Mouse (Mus musculus) C2C12 (cell line): ENCODE measurements at regions not wholly inside any gene's neighbourhood (a gene's known extent, or its start where the extent isn't known, plus 50 kb on each side); places are given as distances from the start of the nearest gene placed in this dataset.

ENCODE experiments used
- H3K27me3 ChIP-seq: one replicate; pipeline ENCODE4 v1.6.1; 2011; ENCODE audit not compliant: control insufficient read depth, insufficient read depth, insufficient read length
- H3K36me3 ChIP-seq: one replicate; pipeline ENCODE4 v1.6.1; 2011; ENCODE audit not compliant: control insufficient read depth, insufficient read depth
- H3K4me3 ChIP-seq: one replicate; pipeline ENCODE4 v1.5.1; 2011; ENCODE audit warnings: mild to moderate bottlenecking, control low read depth; ENCODE audit not compliant: poor library complexity, insufficient read depth, severe bottlenecking
- H3K79me2 ChIP-seq: one replicate; pipeline ENCODE4 v1.6.1; 2011; ENCODE audit not compliant: control insufficient read depth, insufficient read depth
- H3K79me3 ChIP-seq: one replicate; pipeline ENCODE4 v1.6.1; 2011; ENCODE audit warnings: low read depth, control low read depth
- H3ac ChIP-seq: one replicate; pipeline ENCODE3; 2011; ENCODE audit warnings: low read depth; ENCODE audit not compliant: control insufficient read depth, insufficient read length
- CEBPB ChIP-seq: IDR thresholded peaks from one replicate; pipeline ENCODE4 v1.6.1; 2011; ENCODE audit warnings: low read depth, mild to moderate bottlenecking, control low read depth, moderate library complexity
- CTCF ChIP-seq: IDR thresholded peaks from one replicate; pipeline ENCODE4 v1.5.1; 2011; ENCODE audit not compliant: control insufficient read depth, insufficient read depth, insufficient read length
- FOSL1 ChIP-seq: IDR thresholded peaks from one replicate; pipeline ENCODE4 v1.8.0; 2011; ENCODE audit warnings: mild to moderate bottlenecking, low read length; ENCODE audit not compliant: poor library complexity, insufficient read depth, severe bottlenecking
- MAX ChIP-seq: IDR thresholded peaks from one replicate; pipeline ENCODE4 v1.6.1; 2011; ENCODE audit warnings: mild to moderate bottlenecking, control low read depth
- MYOD1 ChIP-seq: IDR thresholded peaks from one replicate; pipeline ENCODE4 v1.6.1; 2011; ENCODE audit warnings: low read depth; ENCODE audit not compliant: control insufficient read depth, insufficient read length
- MYOG ChIP-seq: IDR thresholded peaks from one replicate; pipeline ENCODE4 v1.6.1; 2011; ENCODE audit not compliant: control insufficient read depth, insufficient read length; ENCODE audit errors: extremely low read depth
- USF1 ChIP-seq: IDR thresholded peaks from one replicate; pipeline ENCODE4 v1.6.1; 2011; ENCODE audit warnings: low read depth, mild to moderate bottlenecking, control low read depth, moderate library complexity

DNA sequence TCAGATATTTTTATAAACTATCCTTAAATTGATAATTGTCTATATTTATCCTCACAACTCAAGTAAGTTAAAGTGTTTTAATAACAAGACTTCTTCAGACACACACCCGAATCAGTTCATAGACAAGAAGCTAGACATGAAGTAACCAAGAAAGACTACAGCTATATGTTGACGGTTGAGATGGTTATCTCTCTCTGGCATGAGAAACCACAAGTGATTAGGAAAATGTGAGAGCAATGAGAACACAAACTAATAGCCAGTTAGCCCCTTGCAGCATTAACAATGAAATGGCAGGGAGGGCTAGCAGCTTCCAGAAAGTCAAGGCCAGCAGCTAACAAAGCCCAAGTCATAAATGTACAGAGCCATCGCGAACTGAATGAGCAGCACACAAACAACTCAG is 333.8 kb upstream of the Rag2 start:
- Histone ChIP-seq H3K79me2 (no peaks in the 10 kb centered on the region), H3K4me3 (no peak overlapping the region), H3ac (no peak overlapping the region), H3K27me3 (no peaks in the 10 kb centered on the region), H3K79me3 (no peaks in the 10 kb centered on the region), H3K36me3 (no peaks in the 10 kb centered on the region)
- TF ChIP-seq MYOG = no peak
- TF ChIP-seq MYOD1 = no peak
- TF ChIP-seq FOSL1 = no peak
- TF ChIP-seq MAX = no peak
- TF ChIP-seq CEBPB = no peak
- TF ChIP-seq USF1 = no peak
- TF ChIP-seq CTCF = no peak

DNA sequence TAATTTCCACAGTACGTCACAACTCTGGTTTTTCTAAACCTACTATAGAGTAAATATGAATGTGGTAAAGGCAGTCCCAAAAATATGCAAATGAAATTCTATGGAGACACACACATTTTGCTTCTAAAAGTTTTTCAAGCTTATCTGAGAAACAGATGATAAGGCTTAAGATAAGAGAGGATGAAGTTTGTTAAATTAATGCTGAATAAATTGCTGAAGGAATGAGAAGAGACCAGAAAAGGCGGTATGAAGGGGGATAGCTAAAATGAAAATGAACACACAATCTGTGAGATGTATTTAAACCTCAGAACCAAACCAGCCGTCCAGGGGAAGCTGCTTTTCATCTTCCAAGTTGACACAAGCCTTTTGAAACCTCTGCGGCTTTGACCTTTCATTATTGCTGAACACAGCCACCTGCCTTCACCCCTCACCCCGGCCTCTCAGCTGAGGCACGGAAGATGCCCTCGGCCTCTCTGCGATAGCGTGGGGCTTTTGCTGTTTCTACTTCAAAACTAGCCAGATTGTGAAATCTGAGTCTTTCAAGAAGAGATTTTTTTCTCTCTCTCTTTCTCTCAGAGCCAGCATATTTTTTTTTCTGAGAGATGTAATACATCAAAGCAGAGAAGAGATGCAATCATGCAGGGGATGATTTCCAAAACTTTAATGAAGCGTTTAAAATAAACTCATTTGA is 328.7 kb upstream of the Rag2 start:
- Histone ChIP-seq H3K79me3 (no peaks in the 10 kb centered on the region), H3K79me2 (no peaks in the 10 kb centered on the region), H3K36me3 (no peaks in the 10 kb centered on the region), H3ac (no peak overlapping the region), H3K27me3 (no peaks in the 10 kb centered on the region), H3K4me3 (no peak overlapping the region)
- TF ChIP-seq MYOD1 = no peak
- TF ChIP-seq CEBPB = no peak
- no peak for TF ChIP-seq CTCF
- TF ChIP-seq MYOG = no peak
- no peak for TF ChIP-seq MAX
- no peak for TF ChIP-seq FOSL1
- no peak for TF ChIP-seq USF1

DNA sequence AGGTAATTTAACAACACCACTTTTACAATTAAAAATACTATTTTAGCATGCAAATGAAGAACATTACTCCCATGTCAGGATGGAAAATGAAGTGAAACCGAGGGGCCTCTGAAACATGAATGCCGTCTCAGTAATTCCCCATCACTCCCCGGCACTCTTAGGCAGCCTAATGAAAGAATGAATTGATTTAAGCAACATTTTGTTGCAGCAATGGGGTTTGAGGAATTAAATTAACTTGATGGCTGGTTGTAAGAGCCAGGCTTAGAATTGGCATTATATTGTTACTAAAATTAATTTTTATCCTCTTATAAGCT is 328.2 kb upstream of the Rag2 start:
- TF ChIP-seq MYOG (no peak), MAX (no peak), CTCF (no peak)
- Histone ChIP-seq H3ac (no peak overlapping the region), H3K36me3 (no peaks in the 10 kb centered on the region), H3K79me2 (no peaks in the 10 kb centered on the region), H3K4me3 (no peak overlapping the region), H3K27me3 (no peaks in the 10 kb centered on the region), H3K79me3 (no peaks in the 10 kb centered on the region)

DNA sequence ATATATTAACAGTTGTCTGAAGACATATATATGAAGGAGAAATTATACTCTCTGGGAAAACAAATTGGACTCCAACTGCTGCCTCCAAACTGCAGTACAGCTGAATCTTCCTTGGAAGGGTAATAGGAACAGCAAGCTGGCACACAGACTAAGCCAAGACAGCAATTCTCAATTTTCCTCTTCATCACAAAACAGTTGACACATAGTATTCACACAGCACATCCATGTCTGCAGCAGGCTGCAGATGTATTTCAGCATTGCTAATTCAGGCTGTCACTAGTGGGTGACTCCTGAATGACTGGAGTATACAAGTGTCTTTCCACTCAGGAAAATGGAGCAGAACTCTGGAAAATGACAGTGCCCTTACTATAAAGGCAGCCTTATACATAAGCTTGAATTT is 327.7 kb upstream of the Rag2 start:
- no peaks in the 10 kb centered on the region for H3K79me2 ChIP-seq
- no peaks in the 10 kb centered on the region for H3K36me3 ChIP-seq
- H3K27me3 ChIP-seq = no peaks in the 10 kb centered on the region
- H3K79me3 ChIP-seq = no peaks in the 10 kb centered on the region
- no peak overlapping the region for H3K4me3 ChIP-seq
- TF ChIP-seq MAX = no peak
- no peak for TF ChIP-seq USF1
- no peak for TF ChIP-seq MYOD1
- TF ChIP-seq MYOG = no peak
- TF ChIP-seq CEBPB = no peak
- TF ChIP-seq FOSL1 = no peak
- no peak for TF ChIP-seq CTCF
- no peak overlapping the region for H3ac ChIP-seq

DNA sequence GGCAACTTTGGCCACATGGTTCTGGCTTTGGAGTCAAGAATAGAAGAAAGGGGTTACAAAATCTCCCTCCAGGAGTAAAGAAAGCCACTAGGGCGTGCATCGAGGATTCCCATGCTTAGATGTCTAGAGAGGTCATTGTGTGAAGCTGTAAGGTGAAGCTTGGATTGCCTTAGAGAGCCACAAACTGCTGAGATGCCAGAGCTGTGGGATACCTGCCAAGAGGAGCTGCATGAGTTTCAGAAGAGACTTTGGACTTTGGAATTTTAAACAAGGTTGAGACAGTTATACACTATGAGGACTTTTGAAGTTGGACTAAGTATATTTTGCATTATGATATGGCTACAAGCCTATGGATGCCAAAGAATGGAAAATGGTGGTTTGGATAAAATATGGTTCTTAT is 325.4 kb upstream of the Rag2 start:
- Histone ChIP-seq H3K79me3 (no peaks in the 10 kb centered on the region), H3K36me3 (no peaks in the 10 kb centered on the region), H3K27me3 (no peaks in the 10 kb centered on the region), H3K79me2 (no peaks in the 10 kb centered on the region), H3ac (no peak overlapping the region), H3K4me3 (no peak overlapping the region)
- no peak for TF ChIP-seq CTCF
- no peak for TF ChIP-seq FOSL1
- TF ChIP-seq MAX = no peak
- TF ChIP-seq MYOD1 = no peak
- TF ChIP-seq MYOG = no peak

DNA sequence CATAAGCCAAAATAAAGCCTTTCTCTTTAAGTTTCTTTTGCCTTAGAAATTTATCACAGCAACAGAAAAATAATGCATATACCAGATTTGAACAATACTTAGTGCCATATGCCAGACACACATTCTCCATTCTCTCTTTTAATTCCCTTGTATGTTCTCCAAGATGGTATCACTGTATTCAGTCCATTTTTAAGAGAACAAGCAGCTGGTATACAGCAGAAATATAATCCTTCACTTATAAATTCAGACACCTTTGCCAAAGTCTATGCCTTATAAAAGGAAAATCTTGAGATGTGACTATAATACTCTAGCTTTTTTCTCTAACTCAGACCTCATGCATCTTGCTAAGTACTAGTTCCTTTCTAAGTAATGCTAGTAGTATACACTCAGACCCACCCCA is 324.4 kb upstream of the Rag2 start:
- no peak overlapping the region for H3ac ChIP-seq
- TF ChIP-seq MAX = no peak
- no peak for TF ChIP-seq FOSL1
- no peak for TF ChIP-seq MYOG
- no peak for TF ChIP-seq USF1
- no peak for TF ChIP-seq CEBPB
- TF ChIP-seq CTCF = no peak
- TF ChIP-seq MYOD1 = no peak
- H3K36me3 ChIP-seq = no peaks in the 10 kb centered on the region
- H3K79me3 ChIP-seq = no peaks in the 10 kb centered on the region
- H3K4me3 ChIP-seq = no peak overlapping the region
- no peaks in the 10 kb centered on the region for H3K79me2 ChIP-seq
- no peaks in the 10 kb centered on the region for H3K27me3 ChIP-seq
